Mouse (Mus musculus) ES-Bruce4 (cell line): ENCODE measurements at regions not wholly inside any gene's neighbourhood (a gene's known extent, or its start where the extent isn't known, plus 50 kb on each side); places are given as distances from the start of the nearest gene placed in this dataset.

Experiments
- CTCF ChIP-seq: IDR thresholded peaks from one replicate; pipeline ENCODE4 v1.8.1; 2011; ENCODE audit warnings: low read depth, low read length
- EP300 ChIP-seq: IDR thresholded peaks from 2 replicates; pipeline ENCODE4 v1.6.1; 2011; ENCODE audit warnings: low read depth, low read length; ENCODE audit not compliant: insufficient read depth
- POLR2A ChIP-seq: IDR thresholded peaks from one replicate; pipeline ENCODE4 v1.8.1; 2011; ENCODE audit warnings: low read length; ENCODE audit not compliant: insufficient read depth

- TF ChIP-seq POLR2A (no peak), EP300 (no peak), CTCF (peak; percentile 49)
These were observed 119.4 kb downstream of the Pxdc1 start for GRCm38 (mm10) chr13:34533896-34534295.
